Mouse (Mus musculus) common myeloid progenitor, adult 5-6 weeks (primary cell): Measurements from ENCODE around the gene Exosc9. TPM values are rescaled to one million over a fixed set of nuclear protein-coding genes. Genes with fewer than 3 reads are reported as not detected.
A peak's percentile ranks its signal among the peaks of the same experiment; 100 is the strongest.

Source experiments
- ATAC-seq: replicated peaks from 2 replicates; pipeline ENCODE4 v1.8.0; 2016; ENCODE audit warnings: low read depth, mild to moderate bottlenecking, moderate TSS enrichment, inconsistent platforms; ENCODE audit not compliant: poor library complexity, severe bottlenecking
- total RNA-seq: library from RNA; stranded (forward); fragments of 200-1000, 187-1606 nt; gene quantifications from 2 replicates; pipeline ENCODE4 v1.2.3, GENCODE M21; 2017

Exosc9 gene
- 109 and 152 TPM in 2 replicates for total RNA-seq

GRCm38 (mm10) chr3:36552406-36553047 lies at the start of gene Exosc9:
Exosc9 (plus strand) TSS chr3:36552606.
- peak; percentile 98 for ATAC-seq

GRCm38 (mm10) chr3:36505306-36505705 lies 47.1 kb upstream of the Exosc9 start:
- ATAC-seq: no peak

- no peak for ATAC-seq
Observed at GRCm38 (mm10) chr3:36505809-36506735, 46.3 kb upstream of the Exosc9 start.

- no peak for ATAC-seq
Observed at GRCm38 (mm10) chr3:36511491-36511890, 40.9 kb upstream of the Exosc9 start.

GRCm38 (mm10) chr3:36516196-36516595 lies 36.2 kb upstream of the Exosc9 start:
- ATAC-seq: no peak

- ATAC-seq: peak; percentile 45; the same call in 1 of the 2 replicates
Observed at GRCm38 (mm10) chr3:36521073-36522060, 31.0 kb upstream of the Exosc9 start, which contains the start of gene Gm11549. Gm11549 (minus strand) TSS chr3:36521813.

- no peak for ATAC-seq
Observed at GRCm38 (mm10) chr3:36522137-36522536, 30.3 kb upstream of the Exosc9 start.

GRCm38 (mm10) chr3:36524466-36524865 lies 27.9 kb upstream of the Exosc9 start:
- ATAC-seq: no peak

- ATAC-seq: no peak
Observed at GRCm38 (mm10) chr3:36530345-36530744, 22.1 kb upstream of the Exosc9 start.

- ATAC-seq: no peak
Observed at GRCm38 (mm10) chr3:36530781-36531180, 21.6 kb upstream of the Exosc9 start.

GRCm38 (mm10) chr3:36531242-36531641 lies 21.2 kb upstream of the Exosc9 start:
- no peak for ATAC-seq

GRCm38 (mm10) chr3:36531979-36532542 lies 20.3 kb upstream of the Exosc9 start:
- peak; percentile 80 for ATAC-seq

- no peak for ATAC-seq
Observed at GRCm38 (mm10) chr3:36532738-36533137, 19.7 kb upstream of the Exosc9 start.

GRCm38 (mm10) chr3:36533201-36533672 lies 19.2 kb upstream of the Exosc9 start:
- peak; percentile 52 for ATAC-seq

GRCm38 (mm10) chr3:36536041-36536440 lies 16.4 kb upstream of the Exosc9 start:
- ATAC-seq: no peak

GRCm38 (mm10) chr3:36537701-36538470 lies 14.5 kb upstream of the Exosc9 start:
- no peak for ATAC-seq

GRCm38 (mm10) chr3:36540756-36541155 lies 11.7 kb upstream of the Exosc9 start:
- ATAC-seq: no peak

- ATAC-seq: no peak
Observed at GRCm38 (mm10) chr3:36541399-36541798, 11.0 kb upstream of the Exosc9 start.

- no peak for ATAC-seq
Observed at GRCm38 (mm10) chr3:36544961-36545360, 7.4 kb upstream of the Exosc9 start.
